Mouse (Mus musculus) intestine, postnatal 0 days (tissue): ENCODE results near the gene Trim24. TPM values are rescaled to one million over a fixed set of nuclear protein-coding genes. Genes with fewer than 3 reads are reported as not detected.
"Not testable (repeated sequence)": the region's sequence is repeated elsewhere in the genome, so short reads cannot be mapped to it uniquely, and the experiment has no call there.

Source experiments
- ATAC-seq: fragments of 200-750 bp; cut with Nextera tagmentation; 2 replicates; pipeline ENCODE4 v1.8.0; 2017; ENCODE audit warnings: mild to moderate bottlenecking, moderate TSS enrichment, moderate library complexity
- H3K27ac ChIP-seq: fragments of 300-500 bp; sonication (generic); 2 replicates; pipeline ENCODE4 v1.5.1; 2014; ENCODE audit warnings: mild to moderate bottlenecking, low read depth, low read length, moderate library complexity
- H3K27me3 ChIP-seq: fragments of 300-500 bp; sonication (generic); replicated peaks from 2 replicates; pipeline ENCODE4 v1.6.1; 2014; ENCODE audit warnings: low read length, mixed read lengths; ENCODE audit not compliant: control insufficient read depth, insufficient read depth
- H3K36me3 ChIP-seq: fragments of 300-500 bp; sonication (generic); 2 replicates; pipeline ENCODE4 v1.6.1; 2014; ENCODE audit warnings: mild to moderate bottlenecking, moderate library complexity; ENCODE audit not compliant: control insufficient read depth, insufficient read depth
- H3K4me1 ChIP-seq: fragments of 300-500 bp; sonication (generic); replicated peaks from 2 replicates; pipeline ENCODE4 v1.6.1; 2014; ENCODE audit warnings: antibody characterized with exemption, low read length, mixed read lengths; ENCODE audit not compliant: control insufficient read depth, insufficient read depth
- H3K4me2 ChIP-seq: fragments of 300-500 bp; sonication (generic); replicated peaks from 2 replicates; pipeline ENCODE4 v1.6.1; 2014; ENCODE audit warnings: low read depth, mild to moderate bottlenecking, moderate library complexity
- H3K4me3 ChIP-seq: fragments of 300-500 bp; sonication (generic); 2 replicates; pipeline ENCODE4 v1.5.1; 2014; ENCODE audit warnings: low read depth, low read length
- H3K9ac ChIP-seq: fragments of 300-500 bp; sonication (generic); 2 replicates; pipeline ENCODE4 v1.6.1; 2014; ENCODE audit warnings: mild to moderate bottlenecking, low read depth, low read length
- H3K9me3 ChIP-seq: fragments of 300-500 bp; sonication (generic); 2 replicates; pipeline ENCODE4 v1.6.1; 2016; ENCODE audit warnings: mixed run types; ENCODE audit not compliant: control insufficient read depth
- CTCF ChIP-seq: sonication (generic); IDR thresholded peaks from 2 replicates; pipeline ENCODE4 v1.5.1; 2016; ENCODE audit warnings: low read depth, mild to moderate bottlenecking, control low read depth, antibody characterized with exemption, moderate library complexity
- WGBS: fragments of 180-500 bp; shearing (Covaris S2); extraction: QIAGEN DNeasy Blood & Tissue Kit; methylation state at CpG from one replicate; pipeline ENCODE4 v1.1.7; 2014; 5-methylcytosine and 5-hydroxymethylcytosine counted together
- polyA plus RNA-seq: library from polyadenylated mRNA; unstranded; fragments of >200 nt; fragmentation: Nextera tagmentation; extraction: Ambion mirVana; gene quantifications from 2 replicates; pipeline ENCODE4 v1.2.1, GENCODE M21; 2015

Trim24 gene
- polyA plus RNA-seq, 1 experiment from 2014 or later, result 5.3 TPM

GRCm38 (mm10) chr6:37851352-37851751, 19.3 kb upstream of the Trim24 start:
- ATAC-seq, result no peak

DNA sequence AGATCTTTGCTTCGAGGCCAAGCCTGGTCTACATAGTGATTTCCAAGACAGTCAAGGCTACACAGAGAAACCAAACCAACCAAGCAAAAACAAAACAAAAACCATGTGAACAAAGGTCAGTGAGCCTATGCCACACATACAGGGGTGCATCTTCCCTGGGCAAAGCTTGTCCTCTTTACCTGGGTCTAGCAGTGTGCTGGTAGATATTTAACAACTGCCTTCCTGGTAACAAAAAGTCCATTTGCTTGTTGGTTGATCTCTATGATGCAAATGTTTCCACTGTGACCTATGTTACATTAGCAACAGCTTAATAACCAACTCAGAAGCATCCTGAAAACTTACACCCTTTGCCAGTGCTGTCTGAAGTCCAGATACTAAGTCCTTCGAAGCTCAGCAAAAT, 17.3 kb upstream of the Trim24 start:
- Histone ChIP-seq H3K36me3 (no peaks in the 10 kb centered on the region), H3K9me3 (no peaks in the 10 kb centered on the region), H3K4me1 (no peaks in the 10 kb centered on the region), H3K4me2 (no peak overlapping the region), H3K4me3 (no peak overlapping the region), H3K27me3 (no peaks in the 10 kb centered on the region), H3K27ac (no peak overlapping the region), H3K9ac (no peak overlapping the region)
- TF ChIP-seq CTCF, result no peak
- 98% methylated on average over 2 of the region's 2 CpGs for WGBS
- ATAC-seq, result no peak; the same call in 1 of the 2 replicates

More at GRCm38 (mm10) chr6:37851352-37851751, 19.3 kb upstream of the Trim24 start:
- Histone ChIP-seq H3K9me3 (no peaks in the 10 kb centered on the region), H3K9ac (no peak overlapping the region), H3K27ac (no peak overlapping the region), H3K36me3 (no peaks in the 10 kb centered on the region), H3K4me1 (no peaks in the 10 kb centered on the region), H3K4me2 (no peak overlapping the region), H3K4me3 (no peak overlapping the region), H3K27me3 (no peaks in the 10 kb centered on the region)
- TF ChIP-seq CTCF, result no peak
- WGBS, result 97% methylated on average over 2 of the region's 2 CpGs

DNA sequence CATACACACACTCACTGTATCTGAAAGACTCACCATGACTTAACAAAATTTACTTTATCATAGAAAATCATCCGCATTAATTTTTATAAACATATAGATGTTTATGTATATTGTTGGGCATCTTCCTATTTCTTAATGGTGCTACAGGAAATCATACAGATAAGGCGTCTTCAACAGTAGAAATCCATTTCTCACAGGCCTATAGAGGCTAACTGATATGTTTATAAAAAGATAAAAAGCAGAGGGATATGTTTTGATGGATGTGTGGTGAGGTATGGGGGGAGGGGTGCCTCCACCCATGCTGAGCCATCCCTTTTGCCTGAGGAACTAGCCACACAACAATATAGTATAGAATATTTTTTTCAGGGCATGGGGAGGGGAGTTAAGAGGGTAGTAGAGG, 15.2 kb upstream of the Trim24 start:
- 83% methylated on average over 2 of the region's 2 CpGs for WGBS
- H3K9me3 ChIP-seq, result no peaks in the 10 kb centered on the region
- TF ChIP-seq CTCF, result no peak
- no peaks in the 10 kb centered on the region for H3K27me3 ChIP-seq
- no peak overlapping the region for H3K4me3 ChIP-seq
- H3K9ac ChIP-seq, result no peak overlapping the region
- no peaks in the 10 kb centered on the region for H3K4me1 ChIP-seq
- H3K27ac ChIP-seq, result no peak overlapping the region
- no peak for ATAC-seq
- no peaks in the 10 kb centered on the region for H3K36me3 ChIP-seq
- no peak overlapping the region for H3K4me2 ChIP-seq

DNA sequence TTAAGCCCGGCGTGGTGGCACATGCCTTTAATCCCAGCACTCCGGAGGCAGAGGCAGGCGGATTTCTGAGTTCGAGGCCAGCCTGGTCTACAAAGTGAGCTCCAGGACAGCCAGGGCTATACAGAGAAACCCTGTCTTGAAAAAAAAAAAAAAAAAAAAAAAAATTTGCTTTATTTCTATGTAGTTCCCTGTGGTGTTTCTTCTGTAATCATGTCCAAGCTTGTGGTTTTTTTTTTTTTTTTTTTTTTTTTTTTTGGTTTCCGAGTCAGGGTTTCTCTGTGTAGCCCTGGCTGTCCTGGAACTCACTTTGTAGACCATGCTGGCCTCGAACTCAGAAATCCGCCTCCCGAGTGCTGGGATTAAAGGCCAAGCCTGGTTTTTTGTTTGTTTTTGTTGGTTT, 14.3 kb upstream of the Trim24 start:
- H3K9me3 ChIP-seq, H3K27me3 ChIP-seq, H3K36me3 ChIP-seq, H3K4me3 ChIP-seq, H3K4me1 ChIP-seq, H3K27ac ChIP-seq, ATAC-seq, H3K4me2 ChIP-seq, H3K9ac ChIP-seq: not testable (repeated sequence)
- WGBS, result 96% methylated on average over 9 of the region's 9 CpGs

GRCm38 (mm10) chr6:37857196-37857874, 13.3 kb upstream of the Trim24 start:
- Histone ChIP-seq H3K4me2 (no peak overlapping the region), H3K4me1 (no peaks in the 10 kb centered on the region), H3K9ac (no peak overlapping the region), H3K27me3 (no peaks in the 10 kb centered on the region), H3K36me3 (no peaks in the 10 kb centered on the region), H3K4me3 (no peak overlapping the region), H3K9me3 (no peaks in the 10 kb centered on the region), H3K27ac (no peak overlapping the region)
- TF ChIP-seq CTCF, result no peak
- WGBS, result 57% methylated on average over 4 of the region's 4 CpGs
- ATAC-seq, result no peak

- no peaks in the 10 kb centered on the region for H3K4me1 ChIP-seq
- no peak for TF ChIP-seq CTCF
- H3K9ac ChIP-seq, result no peak overlapping the region
- ATAC-seq, result no peak
- H3K27me3 ChIP-seq, result no peaks in the 10 kb centered on the region
- H3K4me3 ChIP-seq, result no peak overlapping the region
- H3K36me3 ChIP-seq, result no peaks in the 10 kb centered on the region
- H3K4me2 ChIP-seq, result no peak overlapping the region
- no peaks in the 10 kb centered on the region for H3K9me3 ChIP-seq
- no peak overlapping the region for H3K27ac ChIP-seq
- WGBS, result 73% methylated on average over 4 of the region's 4 CpGs
Measured at GRCm38 (mm10) chr6:37858126-37858525, 12.5 kb upstream of the Trim24 start.

- H3K9ac ChIP-seq, result no peak overlapping the region
- no peaks in the 10 kb centered on the region for H3K4me1 ChIP-seq
- no peak overlapping the region for H3K4me2 ChIP-seq
- 77% methylated on average over 7 of the region's 7 CpGs for WGBS
- no peak for TF ChIP-seq CTCF
- no peak overlapping the region for H3K27ac ChIP-seq
- no peak for ATAC-seq
- H3K4me3 ChIP-seq, result no peak overlapping the region
- H3K27me3 ChIP-seq, result no peaks in the 10 kb centered on the region
- no peaks in the 10 kb centered on the region for H3K9me3 ChIP-seq
- H3K36me3 ChIP-seq, result no peaks in the 10 kb centered on the region
Measured at GRCm38 (mm10) chr6:37862893-37863292, 7.7 kb upstream of the Trim24 start.
